Mouse (Mus musculus) T-helper 17 cell (primary cell): ENCODE results near the gene Polr1b.

Source experiments
- in situ Hi-C, 2 experiments: fragments of 300-600 bp; cut with MboI, MseI; formaldehyde crosslinking; loops; 1 replicate in 1 of 2; 2 replicates in 1 of 2; pipeline ENCODE4 v1.15.1; 2025; ENCODE audit warnings: high pct_unique_total_duplicates in 2 of 2

The Polr1b gene

DNA sequence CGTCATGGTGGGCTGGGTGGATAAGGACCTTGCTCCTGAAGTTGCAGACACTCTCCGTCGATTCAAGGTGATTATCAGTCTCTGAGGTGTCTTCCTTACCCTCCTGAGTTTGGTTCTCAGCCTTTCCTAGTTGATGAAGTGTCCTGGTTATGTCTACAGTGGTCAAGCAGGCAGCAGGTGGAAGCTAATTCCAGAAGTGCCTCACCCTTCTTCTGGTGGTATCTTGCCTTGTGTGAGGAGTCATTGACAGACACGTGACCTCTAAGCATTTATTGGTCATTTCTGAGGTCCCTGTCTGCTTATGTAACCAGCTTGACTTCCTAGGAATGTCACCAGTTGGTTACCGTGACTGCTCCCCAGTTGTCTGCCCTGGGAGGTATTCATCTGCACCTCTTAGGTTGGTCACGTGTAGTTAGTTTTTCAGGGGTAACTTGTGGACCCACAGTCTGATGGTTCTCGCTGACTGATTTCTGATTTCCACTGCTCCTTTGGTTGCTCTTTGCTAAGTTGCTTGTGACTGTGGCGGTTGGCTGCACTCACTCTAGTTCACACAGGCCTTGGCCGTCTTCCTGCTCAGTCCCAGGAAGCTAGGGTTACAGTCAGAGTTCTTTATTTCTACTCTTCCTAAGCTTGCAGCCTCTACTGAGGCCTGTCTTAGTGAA is 15.0 kb downstream of the Polr1b start:
- in situ Hi-C loops = no loop called here

DNA sequence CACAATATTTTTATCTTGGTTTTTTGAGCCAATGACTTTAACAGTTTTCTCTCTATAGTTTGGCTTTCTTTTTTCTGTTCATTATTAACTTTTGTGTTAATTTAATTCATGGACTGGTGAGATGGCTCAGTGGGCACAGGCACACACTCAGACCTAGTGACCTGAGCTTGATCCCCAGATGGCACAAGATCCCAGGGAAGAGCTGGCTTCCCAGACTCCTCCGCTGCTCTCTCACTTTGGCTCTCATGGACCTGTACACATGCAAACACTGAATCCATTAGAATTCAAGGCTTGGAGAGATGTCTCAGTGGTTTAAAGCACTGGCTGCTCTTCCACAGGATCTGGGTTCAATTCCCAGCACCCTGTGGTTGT is 15.6 kb downstream of the Polr1b start:
- in situ Hi-C loops = no loop called here

DNA sequence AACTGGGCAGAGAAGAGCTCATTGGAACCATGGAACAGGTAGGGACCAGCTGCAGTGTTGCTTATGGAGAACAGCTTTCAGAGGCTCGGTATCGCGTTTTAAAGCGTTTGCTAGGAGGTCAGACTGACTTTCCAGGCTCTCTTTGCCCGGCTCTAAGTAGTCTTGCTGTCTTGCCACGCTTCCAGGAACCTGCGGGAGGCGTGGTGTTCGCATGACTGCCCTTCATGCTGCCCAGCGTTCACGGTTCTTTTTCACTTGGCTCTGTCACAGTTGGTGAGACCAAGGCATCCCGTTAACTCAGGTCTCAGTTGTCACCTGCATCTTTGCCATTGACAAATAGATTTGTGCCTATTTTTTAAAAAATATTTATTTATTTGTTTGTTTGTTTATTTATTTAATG is 17.3 kb downstream of the Polr1b start:
- in situ Hi-C loops = no loop called here

DNA sequence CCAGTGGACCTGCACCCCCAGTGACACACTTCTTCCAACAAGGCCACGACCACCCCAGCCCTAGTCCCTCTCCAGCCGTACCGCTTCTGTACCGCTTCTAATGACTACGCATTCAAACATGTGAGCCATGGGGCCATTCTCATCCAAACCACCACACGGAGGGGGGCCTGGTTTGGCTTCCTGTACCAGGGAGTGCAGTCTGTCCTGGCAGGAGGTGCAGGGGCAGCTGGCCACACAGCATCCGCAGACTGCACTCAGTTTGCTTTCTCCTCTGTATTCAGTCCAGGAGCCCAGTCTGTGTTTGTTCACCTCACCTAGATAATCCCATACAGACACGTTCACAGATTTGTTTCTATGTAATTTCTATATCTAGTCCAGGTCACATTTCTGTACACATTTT is 21.2 kb downstream of the Polr1b start:
- in situ Hi-C loops = loop anchor here in 1 of 2 experiments (5.0 kb wide), 1 partner anchor 85 kb away; no protein-coding TSS in a partner anchor

DNA sequence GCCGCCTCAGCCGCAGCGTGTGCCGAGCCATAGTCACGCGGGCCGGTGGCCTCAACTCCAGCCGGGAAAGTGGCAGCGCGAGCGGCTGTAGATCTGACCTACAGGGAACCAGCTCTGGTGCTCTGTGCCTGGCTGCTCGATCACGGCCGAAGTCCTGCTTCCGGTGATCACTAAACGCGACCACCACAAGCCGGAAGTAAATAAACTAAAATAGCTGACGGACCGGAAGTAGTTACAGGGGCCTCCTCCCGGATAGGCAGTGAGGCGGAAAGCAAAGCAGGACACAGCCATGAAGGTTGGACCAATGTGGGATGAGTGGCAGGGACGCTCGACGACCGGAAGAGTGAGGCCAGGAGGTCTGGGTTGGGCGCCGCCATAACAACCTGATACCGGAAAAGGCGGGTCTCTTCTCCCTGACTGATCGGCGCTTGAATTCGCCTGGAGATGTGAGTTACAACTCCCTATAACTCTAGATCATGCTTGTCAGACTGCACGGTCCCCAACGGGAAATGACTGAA is 28.7 kb downstream of the Polr1b start, which contains the start of gene Chchd5:
Gene Chchd5 (plus strand): TSS at position 289 of the 518 bp plus-strand sequence.
- in situ Hi-C loops = loop anchor here (5.0 kb wide), 3 partner anchors 73 to 1153 kb away; partner anchors contain the start of gene Idh3b (in 1 of the 2)

DNA sequence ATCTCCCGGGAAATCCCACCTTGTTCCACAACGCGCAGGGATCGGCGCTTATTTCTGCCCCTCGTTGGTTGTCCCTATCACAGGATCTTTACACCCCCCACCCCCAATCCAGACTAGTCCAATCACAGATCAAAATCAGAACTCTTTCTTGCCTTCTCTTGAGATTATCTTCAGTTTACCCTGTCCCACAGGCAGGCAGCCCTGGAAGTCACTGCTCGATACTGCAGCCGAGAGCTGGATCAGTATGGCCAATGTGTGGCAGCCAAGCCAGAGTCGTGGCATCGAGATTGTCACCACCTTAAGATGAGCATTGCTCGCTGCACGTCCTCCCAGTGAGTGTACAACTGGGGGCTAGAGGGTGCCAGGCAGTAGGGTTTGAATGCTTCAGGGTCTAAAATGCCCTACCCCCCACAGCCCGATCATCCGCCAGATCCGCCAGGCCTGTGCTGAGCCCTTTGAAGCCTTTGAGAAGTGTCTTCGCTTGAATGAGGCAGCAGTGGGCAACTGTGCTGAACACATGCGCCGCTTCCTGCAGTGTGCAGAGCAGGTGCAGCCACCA is 29.3 kb downstream of the Polr1b start:
- in situ Hi-C loops = loop anchor here (5.0 kb wide), 3 partner anchors 72 to 1152 kb away; partner anchors contain the start of gene Idh3b (in 1 of the 2)

DNA sequence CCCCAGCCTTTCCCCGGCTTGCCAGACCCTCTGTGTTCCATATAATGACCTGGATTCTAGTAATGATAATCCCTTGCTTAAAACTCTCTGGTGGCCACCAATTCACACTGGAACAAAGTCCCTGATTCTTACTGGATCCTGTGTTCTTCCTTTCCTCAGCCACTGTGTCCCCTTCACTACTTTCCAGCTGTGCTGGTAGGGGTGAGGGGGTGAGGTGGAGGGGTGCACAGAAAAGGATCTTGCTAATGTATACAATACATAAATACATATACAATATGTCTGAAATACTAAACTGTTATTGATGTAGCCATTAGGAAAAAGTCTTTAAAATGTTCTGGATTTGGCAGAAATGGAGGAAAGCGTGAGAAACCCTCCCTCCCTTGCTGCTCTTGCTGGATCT is 30.0 kb downstream of the Polr1b start:
- in situ Hi-C loops = no loop called here

DNA sequence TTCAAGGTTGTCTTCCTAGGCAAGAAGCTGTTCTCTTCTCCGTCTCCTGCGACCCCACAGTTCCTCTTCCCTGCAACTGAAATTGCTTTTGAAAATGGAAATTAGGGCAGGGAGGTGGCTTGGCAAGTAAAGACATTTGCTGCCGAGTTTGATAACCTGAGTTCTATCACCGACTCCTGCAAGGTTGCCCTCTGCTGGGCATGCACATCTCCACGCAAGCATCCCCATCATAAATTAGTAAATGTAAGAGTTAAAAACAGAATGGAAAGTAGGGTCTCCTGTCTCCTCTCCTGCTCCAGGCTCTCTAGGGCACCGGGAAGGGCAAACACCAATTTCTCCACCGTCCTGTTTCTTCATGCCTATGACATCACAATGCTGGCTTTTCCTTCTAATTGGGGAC is 31.4 kb downstream of the Polr1b start:
- in situ Hi-C loops = no loop called here

DNA sequence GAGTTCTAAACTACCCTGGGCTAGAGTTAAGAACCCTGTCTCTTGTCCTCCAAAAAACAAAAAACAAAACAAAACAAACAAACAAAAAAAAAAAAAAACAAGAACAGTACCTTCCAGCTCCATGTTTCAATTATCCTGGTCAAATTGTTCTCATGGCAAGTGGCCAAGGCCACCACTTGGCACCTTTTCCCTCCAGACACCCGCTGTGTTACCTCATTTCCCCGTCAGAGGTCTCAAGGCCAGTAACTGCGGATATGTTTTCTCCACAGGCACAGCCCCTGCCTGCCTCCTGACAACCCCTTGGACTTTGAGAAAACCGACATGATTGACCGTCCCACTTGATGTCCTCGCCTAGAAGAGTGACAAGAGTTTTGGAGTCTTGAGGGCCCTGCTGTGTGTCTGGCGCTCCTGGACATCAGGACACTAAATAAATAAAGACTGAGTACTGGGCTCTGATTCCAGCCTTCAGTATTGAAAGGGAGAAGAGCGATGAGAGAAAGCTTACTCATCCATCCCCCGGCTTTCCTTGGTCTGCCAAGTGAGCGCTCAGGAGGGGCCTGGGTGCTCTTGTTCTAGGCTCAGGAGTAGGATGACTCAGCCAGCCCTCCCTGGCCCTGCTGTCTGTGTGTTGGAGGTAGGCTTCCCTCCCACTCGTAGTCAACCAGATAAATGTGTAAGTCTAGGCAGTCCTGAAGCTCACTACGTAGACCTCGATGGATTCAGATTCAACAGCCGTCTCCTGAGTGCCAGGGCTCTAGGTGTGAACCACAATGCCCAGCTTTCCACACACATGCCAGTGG is 32.4 kb downstream of the Polr1b start:
- in situ Hi-C loops = no loop called here

DNA sequence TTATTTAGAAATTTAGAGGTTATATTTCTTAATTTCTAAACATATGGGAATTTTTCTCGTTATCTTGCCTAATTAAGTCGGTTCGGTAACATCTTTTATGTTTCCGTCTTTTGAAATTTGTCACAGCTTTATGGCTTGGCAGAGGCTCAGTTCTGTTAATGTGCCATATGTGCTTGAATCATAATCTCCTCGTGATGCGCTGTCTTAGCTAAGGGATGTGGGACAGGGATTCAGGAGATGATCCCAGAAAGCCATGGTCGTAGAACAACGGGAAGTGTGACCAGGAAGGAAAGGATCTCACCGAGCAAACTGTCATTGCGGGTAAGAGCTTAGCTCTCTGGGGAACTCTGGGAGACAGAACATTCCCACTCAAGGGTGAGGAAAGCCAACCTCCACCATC is 39.1 kb downstream of the Polr1b start:
- in situ Hi-C loops = no loop called here

DNA sequence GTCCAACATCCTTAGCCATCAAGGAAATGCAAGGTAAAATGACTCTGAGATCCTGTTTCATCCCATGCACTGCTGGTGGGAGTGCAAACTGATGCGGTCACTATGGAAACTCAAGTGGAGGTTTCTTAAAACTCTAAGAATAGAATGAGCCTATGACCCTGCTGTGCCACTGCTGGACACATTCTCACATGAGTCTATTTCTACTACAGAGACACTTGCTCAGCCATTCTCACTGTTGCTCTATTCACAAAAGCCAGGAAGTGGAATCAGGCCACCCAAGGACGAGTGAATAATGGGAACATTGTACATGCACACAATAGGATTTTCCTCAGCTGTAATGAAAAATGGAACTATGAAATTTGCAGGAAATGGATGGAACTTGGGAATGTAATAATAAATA is 48.0 kb downstream of the Polr1b start:
- in situ Hi-C loops = no loop called here

DNA sequence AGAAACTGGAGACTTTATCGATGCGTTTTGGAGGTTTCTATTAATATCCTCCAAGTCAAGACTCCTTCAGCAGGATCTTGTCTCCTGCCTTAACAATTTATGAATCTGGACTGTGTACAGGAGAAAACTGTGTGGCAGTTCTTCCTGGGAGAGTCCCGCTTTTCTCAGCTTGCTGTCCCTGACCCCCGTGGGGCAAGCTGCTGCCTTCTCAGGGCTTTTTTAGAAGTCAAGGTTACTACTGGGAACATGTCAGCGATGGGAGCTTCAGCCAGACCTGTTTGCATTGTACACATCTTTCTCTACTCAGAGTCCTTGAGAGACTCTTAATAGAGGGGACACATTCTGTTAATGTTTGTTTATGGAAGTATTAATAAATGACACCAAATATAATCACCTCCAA is 49.6 kb downstream of the Polr1b start:
- in situ Hi-C loops = no loop called here

DNA sequence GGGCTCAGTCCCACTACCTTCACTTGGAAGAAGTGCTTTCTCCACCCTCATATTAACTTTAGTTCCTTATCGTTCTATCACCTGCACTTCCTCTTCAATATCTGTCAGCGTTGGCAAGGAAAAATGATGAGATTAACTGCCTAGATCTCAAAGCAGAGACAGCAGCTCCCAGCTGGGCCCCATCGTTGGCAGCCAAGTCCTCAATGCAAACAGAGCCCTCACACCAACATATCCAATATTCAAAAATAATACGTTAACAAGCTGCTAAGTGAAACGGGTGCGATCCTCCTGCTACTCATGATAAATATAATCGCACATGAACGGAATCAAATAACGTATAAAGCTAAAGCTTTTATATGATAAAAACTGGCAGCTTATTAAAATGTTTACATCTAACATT is 50.3 kb downstream of the Polr1b start:
- in situ Hi-C loops = no loop called here

DNA sequence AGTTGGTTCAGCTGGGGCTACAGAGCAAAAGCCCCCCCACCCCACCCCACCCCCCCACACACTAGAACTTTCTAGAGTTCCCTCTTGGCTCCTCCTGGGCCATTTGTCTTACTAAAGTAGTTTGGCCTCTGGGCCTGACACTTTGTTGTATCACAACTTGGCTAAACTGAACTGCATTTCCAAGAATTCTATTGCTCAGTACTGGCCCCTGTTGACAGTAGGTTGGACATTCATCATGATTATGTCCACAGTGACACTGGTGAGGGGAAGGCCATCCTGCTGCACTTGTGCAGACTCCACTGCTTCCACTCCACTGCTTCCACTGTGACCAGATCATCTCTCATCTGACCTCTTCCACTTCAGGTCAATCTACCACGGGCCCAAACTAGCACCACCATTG is 52.0 kb downstream of the Polr1b start:
- in situ Hi-C loops = no loop called here

DNA sequence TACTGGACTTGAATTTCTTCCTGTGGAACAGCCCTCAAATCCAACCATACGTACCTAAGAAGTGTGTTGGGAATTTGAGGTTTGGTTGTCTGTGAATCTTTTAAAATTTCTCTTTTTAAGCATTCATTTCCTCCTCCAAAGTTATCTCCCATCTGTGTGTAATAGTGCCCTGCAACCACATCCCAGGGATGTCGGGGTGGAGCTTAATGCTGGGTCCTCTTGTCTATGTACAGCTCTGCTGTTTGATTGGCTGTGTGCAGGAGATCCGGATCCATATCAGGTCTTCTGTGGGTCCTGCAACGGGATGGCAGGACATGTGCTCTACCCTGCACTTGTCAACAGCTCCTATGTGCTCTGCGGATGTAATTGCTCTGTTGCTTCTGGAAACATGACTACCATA is 64.0 kb downstream of the Polr1b start:
- in situ Hi-C loops = loop anchor here (5.0 kb wide), 1 partner anchor 92 kb away; no protein-coding TSS in a partner anchor

DNA sequence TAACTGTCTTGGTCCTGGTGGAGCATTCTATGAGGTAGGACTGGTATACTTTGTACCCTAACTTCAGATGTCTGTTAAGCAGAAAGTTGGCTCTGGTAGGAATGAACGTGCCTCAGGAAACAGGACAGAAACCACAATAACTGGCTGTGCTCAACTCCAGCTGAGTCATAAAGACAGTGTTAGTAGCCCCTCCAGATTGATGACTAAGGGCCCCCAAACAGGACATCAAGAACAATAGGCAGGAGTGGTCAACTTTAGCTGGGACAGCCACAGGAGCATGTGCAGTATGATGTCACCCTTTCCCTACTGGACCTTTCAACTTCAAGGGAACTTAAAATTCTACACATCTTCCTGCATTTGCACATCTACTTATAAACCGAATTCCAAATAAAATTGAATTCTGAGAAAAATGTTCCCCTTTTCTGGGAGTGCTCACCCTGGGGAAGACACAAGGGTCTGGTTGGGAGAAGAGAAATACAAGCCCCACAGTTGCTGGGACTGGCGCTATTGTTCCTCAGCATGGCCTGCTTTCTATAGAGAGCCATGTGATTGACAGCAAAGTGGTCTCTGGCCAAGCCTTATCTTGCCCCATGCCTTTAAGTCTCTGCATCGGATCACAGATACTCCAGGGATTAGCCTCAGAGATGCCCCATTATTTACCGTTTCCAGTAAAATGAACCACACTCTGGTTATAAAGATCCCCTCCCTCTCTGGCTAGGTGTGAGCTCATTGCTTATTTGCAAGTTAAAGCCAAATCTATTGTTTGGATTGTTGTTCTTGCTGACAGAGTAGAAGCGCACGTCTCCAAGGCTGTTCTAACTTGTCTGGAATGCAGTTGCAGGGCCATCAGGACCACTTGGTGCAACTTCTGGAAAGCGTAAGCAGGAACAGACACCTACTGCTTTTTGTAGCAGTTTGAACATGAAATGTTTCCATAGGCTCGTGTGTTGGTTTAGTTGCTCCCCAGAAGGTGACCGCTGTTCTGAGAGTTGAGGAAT is 66.0 kb downstream of the Polr1b start:
- in situ Hi-C loops = loop anchor here (5.0 kb wide), 1 partner anchor 91 kb away; no protein-coding TSS in a partner anchor

DNA sequence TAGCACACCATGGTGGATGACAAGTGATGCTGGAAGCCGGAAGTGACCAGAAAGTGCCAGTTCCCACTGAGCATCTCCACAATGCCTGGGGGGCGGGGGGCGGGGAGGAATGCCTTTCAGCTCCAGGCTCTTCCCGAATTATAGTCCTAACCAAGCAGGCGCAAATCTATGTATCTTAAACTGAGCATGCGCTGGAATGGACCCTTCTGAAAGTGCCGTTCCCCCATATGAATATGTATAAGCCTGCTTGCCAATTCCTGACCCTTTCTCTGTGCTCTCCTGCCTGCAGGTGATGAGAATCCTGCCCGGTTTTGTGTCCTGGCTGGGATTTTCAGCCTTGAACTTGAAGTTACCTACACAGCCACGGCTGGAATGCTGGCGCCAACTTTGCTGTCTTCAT is 72.6 kb downstream of the Polr1b start:
- in situ Hi-C loops = no loop called here

DNA sequence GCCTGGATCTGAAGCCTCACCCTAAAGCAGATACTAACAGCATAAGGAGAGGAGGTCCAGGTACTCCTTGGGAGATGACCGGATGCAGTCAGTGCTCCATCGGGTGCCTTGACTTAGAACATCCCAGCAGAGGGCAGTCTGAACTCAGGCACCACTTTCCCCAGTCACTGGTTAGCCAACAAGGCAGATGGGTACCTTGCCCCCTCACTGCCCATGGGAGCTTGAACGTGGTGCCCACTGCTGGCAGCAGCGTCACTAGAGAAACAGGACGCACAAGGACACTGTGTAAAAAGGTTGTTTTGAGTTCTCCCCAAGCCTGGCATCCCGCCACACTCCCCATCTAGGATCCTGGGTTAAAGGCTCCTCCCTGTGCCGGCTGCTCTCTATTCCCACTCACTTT is 73.7 kb downstream of the Polr1b start:
- in situ Hi-C loops = no loop called here

DNA sequence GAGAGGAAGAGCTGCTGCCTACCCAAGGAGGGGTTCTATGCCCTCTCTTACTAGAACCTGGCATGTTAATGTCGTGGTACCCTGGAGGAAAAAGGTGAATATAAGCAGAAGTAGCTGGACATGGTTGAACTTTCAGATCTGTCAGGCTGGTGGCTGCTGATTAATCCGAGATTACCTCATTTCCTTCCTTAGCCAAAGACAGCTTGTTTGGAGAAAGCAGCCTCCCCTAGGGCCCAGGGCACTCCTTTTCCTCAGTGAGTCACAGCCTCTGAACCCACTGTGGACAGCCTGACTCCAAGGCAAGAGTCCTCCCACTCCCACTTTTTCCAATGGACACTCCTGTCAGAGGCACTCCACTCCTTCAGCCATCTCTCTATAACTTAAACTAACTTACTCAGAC is 74.8 kb downstream of the Polr1b start:
- in situ Hi-C loops = loop anchor here in 1 of 2 experiments (25.0 kb wide), 1 partner anchor 1863 kb away; no protein-coding TSS in a partner anchor
